Mouse (Mus musculus) thymus, adult 2 months (tissue): ENCODE results near the gene Farp1. TPM values are rescaled to one million over a fixed set of nuclear protein-coding genes. Genes with fewer than 3 reads are reported as not detected.

Experiments used
- DNase-seq: peaks from one replicate; pipeline ENCODE4 v3.0.0; 2021
- H3K27ac ChIP-seq: fragments of 200-500 bp; 2 replicates; pipeline ENCODE4 v1.5.1; 2012; ENCODE audit warnings: low read length, control low read depth; ENCODE audit not compliant: control insufficient read depth, insufficient read depth
- H3K27me3 ChIP-seq: fragments of 200-500 bp; 2 replicates; pipeline ENCODE4 v1.6.1; 2012; ENCODE audit warnings: mild to moderate bottlenecking, low read length, moderate library complexity, mixed read lengths; ENCODE audit not compliant: control insufficient read depth, insufficient read depth
- H3K36me3 ChIP-seq: fragments of 200-500 bp; 2 replicates; pipeline ENCODE4 v1.6.1; 2012; ENCODE audit warnings: mild to moderate bottlenecking, low read length, moderate library complexity; ENCODE audit not compliant: control insufficient read depth, insufficient read depth
- H3K4me1 ChIP-seq: fragments of 200-500 bp; replicated peaks from 2 replicates; pipeline ENCODE4 v1.6.1; 2012; ENCODE audit warnings: low read length; ENCODE audit not compliant: control insufficient read depth, insufficient read depth
- H3K4me3 ChIP-seq: fragments of 200-500 bp; 2 replicates; pipeline ENCODE4 v1.5.1; 2012; ENCODE audit warnings: mild to moderate bottlenecking, low read length, control low read depth, moderate library complexity; ENCODE audit not compliant: control insufficient read depth, insufficient read depth
- CTCF ChIP-seq: fragments of 200-500 bp; IDR thresholded peaks from 2 replicates; pipeline ENCODE4 v1.5.1; 2012; ENCODE audit warnings: mild to moderate bottlenecking, control low read depth, low read length, moderate library complexity, borderline replicate concordance; ENCODE audit not compliant: control insufficient read depth, poor library complexity, insufficient read depth; ENCODE audit errors: extremely low read depth
- POLR2A ChIP-seq: fragments of 200-500 bp; IDR thresholded peaks from 2 replicates; pipeline ENCODE4 v1.6.1; 2012; ENCODE audit warnings: mild to moderate bottlenecking, low read length, control low read depth, moderate library complexity; ENCODE audit not compliant: control insufficient read depth, poor library complexity, insufficient read depth; ENCODE audit errors: extremely low read depth
- WGBS: fragments of 180-500 bp; shearing (Covaris S2); methylation state at CpG from one replicate; pipeline ENCODE4 v1.1.7; 2018; 5-methylcytosine and 5-hydroxymethylcytosine counted together
- polyA plus RNA-seq: library from polyadenylated mRNA; depleted of rRNA; stranded (reverse); fragments of >200 nt; gene quantifications from 2 replicates; pipeline ENCODE4 v1.2.3, GENCODE M21; 2012; rRNA removed

Farp1 gene
- polyA plus RNA-seq, 1 experiment: 5.1 TPM

- no peak for TF ChIP-seq CTCF
- no peak for TF ChIP-seq POLR2A
- no peaks in the 10 kb centered on the region for H3K27me3 ChIP-seq
- WGBS: 18% methylated on average over 17 of the region's 17 CpGs
- no peak for DNase-seq
- H3K4me3 ChIP-seq: no peak overlapping the region
- H3K36me3 ChIP-seq: no peaks in the 10 kb centered on the region
- peaks cover 40% of the 10 kb centered on the region for H3K4me1 ChIP-seq
- H3K27ac ChIP-seq: no peak overlapping the region
These were observed 289.7 kb downstream of the Farp1 start for GRCm38 (mm10) chr14:121324521-121325330.

- TF ChIP-seq CTCF: no peak
- TF ChIP-seq POLR2A: no peak
- no peak overlapping the region for H3K27ac ChIP-seq
- WGBS: 38% methylated on average over 2 of the region's 2 CpGs
- no peaks in the 10 kb centered on the region for H3K27me3 ChIP-seq
- peaks cover 42% of the 10 kb centered on the region for H3K4me1 ChIP-seq
- H3K36me3 ChIP-seq: no peaks in the 10 kb centered on the region
- no peak overlapping the region for H3K4me3 ChIP-seq
- no peak for DNase-seq
These were observed 291.4 kb downstream of the Farp1 start for GRCm38 (mm10) chr14:121326432-121326831.

GRCm38 (mm10) chr14:121328878-121329277 lies 293.9 kb downstream of the Farp1 start:
- H3K4me3 ChIP-seq: no peak overlapping the region
- no peak for DNase-seq
- TF ChIP-seq CTCF (no peak), POLR2A (no peak)
- WGBS: 47% methylated on average over 5 of the region's 5 CpGs
- H3K27me3 ChIP-seq: no peaks in the 10 kb centered on the region
- H3K36me3 ChIP-seq: no peaks in the 10 kb centered on the region
- H3K27ac ChIP-seq: no peak overlapping the region
- peaks cover 34% of the 10 kb centered on the region for H3K4me1 ChIP-seq

GRCm38 (mm10) chr14:121329401-121330089 lies 294.5 kb downstream of the Farp1 start:
- H3K4me3 ChIP-seq: no peak overlapping the region
- no peaks in the 10 kb centered on the region for H3K36me3 ChIP-seq

GRCm38 (mm10) chr14:121330090-121330408 lies 295.0 kb downstream of the Farp1 start:
- Histone ChIP-seq H3K27ac (no peak overlapping the region), H3K27me3 (no peaks in the 10 kb centered on the region), H3K4me1 (peaks cover 28% of the 10 kb centered on the region), H3K4me3 (no peak overlapping the region), H3K36me3 (no peaks in the 10 kb centered on the region)
- WGBS: 76% methylated on average over 3 of the region's 3 CpGs
- no peak for DNase-seq
- TF ChIP-seq POLR2A (no peak), CTCF (no peak)

More at GRCm38 (mm10) chr14:121329401-121330089, 294.5 kb downstream of the Farp1 start:
- Histone ChIP-seq H3K27ac (no peak overlapping the region), H3K27me3 (no peaks in the 10 kb centered on the region), H3K4me1 (peaks cover 32% of the 10 kb centered on the region)
- DNase-seq: no peak
- 82% methylated on average over 5 of the region's 5 CpGs for WGBS
- no peak for TF ChIP-seq CTCF
- TF ChIP-seq POLR2A: no peak

Other genes starting within 250 kb of the Farp1 start
- gene Ipo5, start 124.0 kb upstream of the Farp1 start, polyA plus RNA-seq: 27.7 and 33.5 TPM in 2 replicates